Mouse (Mus musculus) fibroblast of lung, adult 2 months (primary cell): ENCODE measurements around the gene Fgfbp1.

ENCODE experiments used
- DNase-seq: peaks from one replicate; pipeline ENCODE4 v3.0.0-alpha.2; 2011; ENCODE audit warnings: low read depth

Fgfbp1 gene

DNA sequence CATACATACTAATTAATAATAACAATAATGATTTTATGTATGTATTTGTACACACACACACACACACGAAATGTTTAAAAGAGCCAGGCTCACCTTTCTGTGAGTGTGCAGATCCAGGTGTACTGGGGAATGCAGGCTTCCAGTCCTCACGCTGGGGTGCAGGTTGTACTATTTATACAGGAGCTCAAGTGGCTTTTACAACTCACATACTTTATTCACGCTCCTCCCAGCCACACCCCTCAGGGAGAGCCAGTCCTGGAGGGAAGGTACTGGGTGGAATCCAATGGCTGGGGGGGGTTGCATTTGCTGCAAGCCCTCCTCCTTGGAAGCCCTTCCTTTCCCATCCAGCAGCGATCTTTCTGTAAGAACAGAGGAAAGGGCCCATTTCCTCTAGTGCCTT, at the start of gene Fgfbp1:
TSS of gene Fgfbp1 (minus strand) at position 160 of the 400 bp plus-strand sequence.
- no peak for DNase-seq

DNA sequence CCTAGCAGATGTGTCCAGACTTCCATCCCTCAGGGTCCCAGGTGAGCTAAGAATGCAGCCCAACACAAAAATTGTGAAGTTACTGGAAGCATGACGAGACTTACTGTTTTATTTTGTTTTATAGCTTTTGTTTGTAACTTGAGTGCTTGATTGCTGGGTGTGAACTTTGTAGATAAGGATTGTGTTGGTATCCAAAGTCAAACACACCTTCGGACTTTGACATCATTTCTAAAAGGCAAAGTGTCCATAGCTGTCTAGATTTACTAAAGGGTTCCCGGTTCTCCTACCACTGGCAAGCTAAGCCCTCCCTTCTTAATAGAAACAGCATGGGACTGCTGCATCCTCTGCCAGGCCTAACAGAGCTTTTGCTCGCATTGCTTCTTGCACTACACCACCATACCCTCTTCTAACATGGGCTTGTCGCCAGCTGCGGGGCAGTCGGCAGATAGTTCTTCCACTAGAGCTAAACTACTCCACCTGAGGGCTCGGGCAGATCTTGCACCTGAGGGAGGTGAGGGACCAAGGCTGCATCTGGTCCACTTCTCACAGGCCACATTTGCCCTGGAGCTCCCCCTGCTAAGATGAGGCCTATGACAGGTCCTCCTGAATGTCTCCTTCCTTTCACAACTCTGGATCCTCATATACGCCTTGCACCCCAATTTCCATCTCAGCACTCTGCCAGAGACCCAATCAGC, 16.9 kb upstream of the Fgfbp1 start:
- DNase-seq, result no peak

DNA sequence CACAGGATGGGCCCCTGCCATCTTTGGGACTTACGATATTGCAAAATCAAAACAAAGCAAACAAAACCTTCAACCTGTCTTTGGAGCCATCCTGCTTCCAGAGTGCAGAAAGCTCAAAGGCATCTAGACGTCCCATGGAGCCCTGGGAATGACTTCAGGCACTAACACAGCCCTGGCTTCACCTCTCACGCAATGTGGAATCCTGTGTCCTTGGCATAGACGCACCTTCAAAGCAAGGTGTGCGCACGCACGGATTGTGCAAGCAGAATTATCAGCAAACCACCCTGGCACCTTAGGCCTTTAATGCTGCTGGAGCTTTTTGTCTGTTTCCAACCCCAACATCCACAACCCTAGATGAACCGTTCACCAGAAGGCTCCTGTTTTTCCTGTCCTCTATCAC, 16.0 kb upstream of the Fgfbp1 start:
- no peak for DNase-seq

DNA sequence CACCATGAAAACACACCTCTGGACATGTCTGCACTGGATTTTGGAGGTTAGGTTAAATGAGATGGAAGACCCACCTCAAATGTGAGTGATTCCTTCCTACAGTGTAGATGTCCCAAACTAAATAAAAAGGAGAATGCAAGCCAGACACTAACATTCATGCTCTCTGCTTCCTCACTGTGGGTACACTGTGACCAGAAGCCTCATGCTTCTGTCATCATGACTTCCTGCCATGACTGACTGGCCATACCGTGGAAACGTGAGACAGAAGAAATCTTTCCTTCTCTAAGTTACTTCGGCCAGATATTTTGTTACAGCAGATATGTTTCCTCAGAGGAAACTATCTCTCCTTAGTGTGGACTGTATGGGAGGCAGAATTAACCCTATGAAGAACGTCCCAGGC, 14.6 kb upstream of the Fgfbp1 start:
- DNase-seq, result no peak

DNA sequence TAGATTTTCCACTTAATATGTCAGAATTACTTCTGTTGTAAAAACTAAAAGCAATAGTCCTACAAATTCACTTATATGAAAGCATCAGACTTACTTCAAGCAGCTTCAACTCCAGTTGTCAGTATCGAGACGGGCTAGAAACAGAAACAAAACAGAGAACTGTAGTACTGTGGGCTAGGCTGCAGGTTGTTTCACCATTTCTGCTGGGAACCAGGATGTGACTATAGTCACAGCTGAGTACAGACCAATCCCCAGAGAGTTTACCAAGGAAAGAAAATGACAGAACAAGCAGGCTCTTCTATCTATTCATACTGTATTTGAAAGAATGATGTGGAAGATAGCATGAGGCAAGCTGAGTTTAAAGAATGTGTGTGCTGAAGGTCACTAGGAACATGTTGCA, 13.4 kb upstream of the Fgfbp1 start:
- DNase-seq, result no peak

DNA sequence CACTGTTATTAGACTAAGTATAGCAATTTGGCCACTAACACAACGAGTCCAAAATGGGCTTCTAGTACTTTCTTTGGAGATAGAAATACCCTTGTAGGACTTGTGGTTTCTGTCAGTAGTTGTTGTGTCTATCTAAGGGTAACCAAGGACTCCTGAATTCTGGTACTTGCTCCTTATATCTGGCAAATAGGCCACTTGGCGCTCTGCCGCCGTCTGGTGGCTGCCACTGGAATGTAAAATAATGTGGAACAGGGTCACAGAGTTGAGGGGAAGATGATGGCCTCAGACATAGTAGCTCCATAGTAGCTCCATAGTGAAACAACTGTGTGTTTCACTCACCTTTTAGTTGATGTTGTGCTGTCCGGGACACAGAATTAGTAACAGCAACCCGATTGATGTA, 8.7 kb upstream of the Fgfbp1 start:
- no peak for DNase-seq

DNA sequence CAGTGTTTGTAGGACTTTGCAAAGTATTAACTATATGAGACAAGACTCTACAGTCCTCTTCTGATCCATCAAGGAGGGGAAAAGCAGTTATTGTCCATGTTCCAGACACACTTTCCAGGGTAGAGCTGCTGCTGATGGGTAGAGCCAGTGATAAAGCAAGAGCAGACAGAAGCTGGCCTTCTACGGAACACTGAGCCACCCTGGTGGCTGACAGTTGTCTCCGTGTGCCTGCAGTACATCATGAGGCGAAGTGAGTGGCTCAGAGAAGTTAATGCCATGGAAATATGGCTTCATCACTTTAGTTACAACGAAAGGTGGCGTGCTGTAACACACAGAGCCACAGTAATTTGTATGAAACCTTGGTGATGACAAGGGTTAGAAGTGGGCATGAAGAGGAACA, 7.4 kb upstream of the Fgfbp1 start:
- no peak for DNase-seq

DNA sequence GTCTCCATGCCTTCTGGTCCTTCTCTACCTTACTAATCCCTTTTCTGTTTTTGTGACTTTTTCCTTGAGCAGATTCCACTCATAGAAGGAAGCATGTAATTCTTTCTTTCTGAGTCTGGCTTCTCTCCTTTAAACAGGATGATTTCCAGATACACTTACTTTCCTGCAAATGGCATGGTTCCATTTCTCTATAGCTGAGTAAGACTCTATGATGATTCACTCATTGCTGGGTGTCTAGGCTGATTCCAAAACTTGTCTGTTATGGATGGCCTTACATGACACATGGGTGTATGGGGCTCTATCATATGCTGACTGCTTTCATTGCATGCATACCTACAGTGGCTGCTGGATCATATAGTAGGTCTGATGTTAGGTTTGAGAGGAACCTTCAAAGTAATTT, 4.6 kb upstream of the Fgfbp1 start:
- DNase-seq, result peak; percentile 25

DNA sequence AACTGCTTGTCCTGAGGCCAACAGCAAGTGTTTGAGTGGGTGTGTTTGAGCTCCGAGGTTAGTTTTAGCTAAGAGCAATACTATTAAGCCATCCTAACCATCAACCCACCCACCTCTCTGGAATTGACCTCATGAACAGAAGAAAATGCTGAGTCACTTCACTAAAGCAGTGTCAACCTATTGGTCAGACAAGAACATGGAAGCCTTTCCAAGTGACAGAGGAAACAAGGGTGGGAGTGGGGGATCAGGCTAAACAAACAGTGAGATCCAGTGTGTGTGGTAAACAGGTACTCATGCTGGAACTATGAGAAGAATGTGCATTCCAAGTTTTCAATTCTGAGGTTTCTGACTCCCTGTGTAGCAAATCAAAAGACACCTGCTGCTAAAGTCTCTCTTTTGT, 1.3 kb upstream of the Fgfbp1 start:
- DNase-seq, result peak; percentile 51

DNA sequence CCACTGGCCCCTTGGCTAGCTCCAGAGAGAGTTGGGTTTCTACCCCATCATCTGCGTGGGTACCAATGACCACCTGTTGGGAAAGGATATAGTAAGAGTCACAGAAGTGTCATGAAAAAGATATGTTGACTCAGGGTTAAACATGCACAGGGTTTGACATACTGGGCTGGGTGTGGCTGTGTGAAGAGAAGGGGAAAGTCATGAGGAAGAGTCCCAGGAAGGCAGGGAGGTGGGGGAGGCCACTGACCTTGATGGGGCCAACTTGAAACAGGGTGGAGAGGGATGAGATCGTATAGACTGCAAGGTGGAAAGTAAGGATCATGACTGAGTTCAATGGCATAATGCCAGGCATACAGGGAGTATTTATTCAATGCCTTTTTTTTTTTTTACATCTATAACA, 1.2 kb downstream of the Fgfbp1 start:
- no peak for DNase-seq

DNA sequence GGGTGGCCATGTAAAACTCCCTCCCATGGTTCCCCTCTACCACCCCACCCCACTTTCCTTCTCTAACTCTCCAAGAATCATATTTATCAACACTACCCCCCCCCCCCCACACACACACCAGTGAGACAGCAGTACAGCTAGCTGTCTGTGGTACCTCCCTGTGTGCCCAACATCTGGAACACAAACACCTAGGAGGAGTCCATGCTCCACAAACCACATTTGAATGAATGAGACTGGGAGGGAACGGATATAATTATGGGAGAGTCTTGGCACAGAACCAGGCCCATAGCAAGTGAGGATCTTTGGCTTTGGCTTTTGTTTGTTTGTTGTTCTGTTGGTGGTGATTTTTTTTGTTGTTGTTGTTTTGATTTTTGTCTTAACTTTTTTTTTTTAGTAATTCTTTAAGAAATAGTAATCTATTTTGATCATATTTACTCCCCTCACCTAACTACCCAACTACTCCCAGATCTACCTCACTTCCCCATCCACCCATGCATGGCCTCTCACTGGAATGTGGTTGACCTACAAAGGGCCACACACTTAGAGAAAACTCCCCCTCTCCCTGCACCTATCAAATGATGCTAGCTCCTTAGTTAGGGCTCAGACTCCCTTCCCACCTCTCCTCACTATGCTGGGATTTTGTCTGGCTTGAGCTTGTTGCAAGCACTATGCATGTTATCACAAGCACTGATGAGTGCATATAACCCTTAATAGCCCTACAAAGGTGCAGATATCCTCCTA, 4.6 kb downstream of the Fgfbp1 start:
- no peak for DNase-seq

DNA sequence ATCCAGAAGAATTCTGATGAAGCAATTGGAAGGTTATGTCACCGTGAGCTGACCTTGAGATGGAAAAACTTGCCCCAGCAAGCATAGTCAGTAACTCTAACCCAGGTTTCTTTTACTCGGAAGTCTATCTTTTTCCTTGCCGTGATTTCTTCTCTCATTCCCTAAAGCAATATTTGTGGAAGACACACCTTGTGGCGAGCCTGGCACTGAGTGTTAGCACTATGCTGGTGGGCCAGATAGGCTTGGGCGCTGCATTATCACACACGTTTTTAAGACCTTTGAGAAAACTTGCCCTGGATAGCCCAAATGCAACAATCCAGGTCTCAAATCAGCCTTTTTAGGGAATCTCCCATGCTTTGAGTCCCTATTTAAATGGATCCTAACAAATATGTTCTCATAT, 7.4 kb downstream of the Fgfbp1 start:
- DNase-seq, result no peak

DNA sequence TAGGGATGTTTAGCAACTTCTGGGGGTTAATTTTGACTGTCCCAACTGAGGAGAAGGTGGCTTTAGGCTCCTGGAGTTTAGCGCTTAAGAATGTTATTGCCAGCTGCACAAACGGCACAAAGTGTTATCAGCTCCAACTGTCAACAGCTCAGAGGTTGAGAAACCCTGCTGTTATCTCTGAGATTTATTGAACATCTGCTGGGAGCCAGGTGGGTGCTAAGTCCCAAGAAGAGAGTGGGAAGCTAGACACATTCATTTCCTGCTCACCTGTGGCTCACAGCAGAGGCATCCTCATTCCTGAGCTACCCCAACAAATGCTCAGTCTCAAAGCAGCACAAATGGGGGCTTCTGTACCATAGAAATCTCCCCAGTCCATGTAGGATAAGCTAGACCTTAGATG, 10.4 kb downstream of the Fgfbp1 start:
- DNase-seq, result no peak

DNA sequence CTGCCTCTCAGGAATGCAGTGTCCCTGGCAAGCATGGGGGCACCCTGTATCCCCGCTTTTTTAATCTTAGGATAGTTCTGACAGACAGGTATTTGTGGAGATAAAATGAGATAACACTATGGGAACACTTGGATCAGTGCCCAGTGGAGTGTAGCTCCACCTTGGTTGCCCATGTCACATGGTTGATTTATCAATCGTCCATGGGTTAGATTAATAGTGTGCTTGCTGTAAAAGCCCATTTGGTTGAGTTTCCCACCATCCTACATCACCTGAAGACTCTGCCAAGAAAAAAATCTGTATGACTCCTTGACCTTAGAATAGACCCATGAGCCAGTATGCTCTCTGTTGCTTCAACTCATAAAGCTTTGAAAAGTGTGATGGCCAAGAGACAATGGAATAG, 11.0 kb downstream of the Fgfbp1 start:
- DNase-seq, result no peak

DNA sequence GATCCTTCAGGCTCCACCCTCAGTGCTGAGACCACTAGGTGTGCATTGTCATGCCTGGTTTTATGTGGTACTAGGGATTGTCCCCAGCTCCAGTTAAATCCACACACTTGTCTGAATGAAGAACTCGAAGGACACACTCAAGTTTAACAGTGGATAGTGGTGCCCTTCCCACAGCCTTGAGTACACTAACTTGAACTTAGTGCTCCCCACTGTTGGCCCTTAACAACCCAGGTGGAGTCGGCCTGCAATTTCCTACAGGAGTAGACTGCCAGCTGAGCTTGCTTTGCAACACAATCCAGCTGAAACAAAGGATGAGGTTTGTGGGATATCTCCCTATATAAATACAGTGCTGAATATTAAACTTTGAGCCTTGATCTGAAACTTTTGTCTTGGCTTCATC, 12.9 kb downstream of the Fgfbp1 start:
- no peak for DNase-seq

DNA sequence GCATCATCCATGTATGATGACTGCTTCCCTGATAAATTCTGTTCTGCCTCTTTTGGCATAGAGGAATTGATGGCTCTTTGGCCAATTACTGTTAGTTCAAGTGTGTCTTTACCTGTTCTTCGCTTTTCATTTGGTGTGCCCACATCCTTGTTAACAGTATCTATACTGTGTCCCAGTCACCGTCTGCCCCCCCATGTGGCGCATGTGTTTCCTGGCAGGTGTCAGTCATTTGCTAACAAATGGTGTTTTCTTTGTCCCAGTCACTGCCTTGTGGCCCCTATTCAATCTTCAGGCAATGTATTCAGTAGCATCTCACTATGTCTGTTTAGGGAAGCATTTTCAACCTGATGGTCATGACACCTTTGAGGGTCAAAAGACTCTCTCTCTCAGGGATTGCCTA, 20.5 kb downstream of the Fgfbp1 start:
- DNase-seq, result no peak

DNA sequence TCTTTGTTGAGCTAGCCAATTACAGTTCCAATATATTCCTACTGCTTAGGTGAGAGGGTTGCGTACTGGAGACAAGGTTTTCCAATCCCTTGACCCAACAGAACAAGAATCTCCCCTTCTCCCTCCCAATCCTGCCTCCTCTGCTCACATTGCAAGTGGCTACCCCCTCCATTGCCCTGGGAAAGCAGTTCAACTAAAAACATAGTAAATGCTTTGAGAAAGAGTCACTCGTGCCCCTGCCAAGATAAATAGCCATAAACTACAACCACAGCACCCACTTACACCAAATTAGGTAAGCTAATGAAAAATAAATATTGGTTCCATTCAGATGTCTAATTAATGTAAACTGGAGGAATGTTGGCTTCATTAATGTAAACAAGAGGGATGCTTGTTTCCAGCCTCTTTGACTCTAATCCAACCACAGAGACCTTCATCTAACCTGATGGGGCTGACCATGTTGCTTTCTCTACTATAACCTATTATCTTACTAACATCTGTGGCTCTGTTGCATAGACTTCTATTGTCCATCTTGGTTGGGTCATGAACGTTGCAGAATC, 21.6 kb downstream of the Fgfbp1 start:
- no peak for DNase-seq

DNA sequence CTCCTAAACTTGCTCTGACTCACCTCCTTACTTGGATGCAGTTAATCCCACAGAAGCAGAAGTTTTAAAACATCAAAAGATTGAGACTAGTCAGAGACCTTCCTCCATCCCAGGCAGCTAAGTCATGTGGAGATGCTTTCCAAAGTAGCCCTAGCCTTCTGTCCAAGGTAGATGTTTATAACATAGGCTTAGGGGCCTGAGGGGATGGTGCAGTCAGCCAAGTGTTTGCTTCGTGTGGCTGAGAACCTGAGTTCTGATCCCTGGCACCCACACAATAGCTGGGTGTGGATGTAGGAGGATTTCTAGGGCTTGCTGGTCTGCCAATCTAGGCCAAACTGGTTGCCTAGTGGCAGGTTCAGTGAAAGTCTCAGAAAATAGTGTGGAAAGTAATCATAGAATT, 28.3 kb downstream of the Fgfbp1 start:
- peak; percentile 80 for DNase-seq

DNA sequence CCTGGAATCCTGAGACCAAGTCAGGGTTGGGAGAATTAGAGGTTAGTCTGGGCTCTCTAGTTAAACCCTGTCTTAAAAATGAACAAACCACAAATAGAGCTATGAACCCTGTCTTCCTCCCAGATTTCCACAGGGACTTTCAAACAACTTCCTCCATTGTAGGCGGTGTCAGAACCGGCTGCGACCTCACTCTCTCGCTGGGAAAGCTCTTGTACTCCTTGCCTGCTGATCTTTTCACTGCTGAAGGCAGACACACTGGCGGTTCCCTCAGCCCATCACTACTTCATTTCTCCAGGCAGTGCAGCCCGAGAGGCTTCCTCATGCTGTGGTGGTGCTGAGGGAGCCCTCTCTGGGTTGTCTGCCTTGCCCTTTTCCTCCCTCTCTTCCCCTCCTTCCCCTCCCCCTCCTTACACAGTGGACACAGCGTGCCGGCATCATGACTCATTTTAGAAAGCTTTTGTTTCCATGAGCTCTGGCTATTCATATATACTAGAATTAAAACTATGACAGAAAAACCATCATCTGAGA, 32.8 kb downstream of the Fgfbp1 start:
- peak; percentile 38 for DNase-seq

DNA sequence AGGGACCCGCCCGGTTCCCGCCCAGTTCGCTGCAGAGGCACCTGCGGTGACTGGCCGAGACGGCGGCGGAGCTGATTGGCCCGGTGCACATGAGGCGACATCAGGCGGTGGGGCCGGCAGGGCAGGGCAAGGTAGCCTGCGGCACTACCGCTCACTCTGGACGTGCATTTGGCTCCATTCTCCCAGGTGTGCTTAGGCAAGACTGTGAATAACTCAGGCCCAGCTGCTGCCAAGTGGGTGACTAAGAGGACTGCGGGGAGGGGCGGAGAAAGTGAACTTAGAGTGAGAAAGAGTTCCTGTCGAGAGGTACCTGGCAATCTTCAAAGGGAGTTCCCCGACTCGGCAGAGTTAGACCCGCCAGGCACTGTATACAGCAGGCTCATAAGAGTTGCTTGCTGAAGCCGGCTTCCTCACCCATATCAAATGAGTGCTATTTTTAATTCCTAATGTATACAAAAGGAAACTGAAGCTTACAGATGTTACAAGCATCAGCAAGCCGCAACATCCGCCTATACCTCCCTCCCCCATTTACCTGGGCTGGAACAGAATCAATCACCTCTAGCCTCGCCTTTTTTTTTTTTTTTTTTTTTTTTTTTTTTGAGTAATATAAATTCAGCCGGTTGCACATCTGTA, 33.4 kb downstream of the Fgfbp1 start:
- DNase-seq, result no peak

DNA sequence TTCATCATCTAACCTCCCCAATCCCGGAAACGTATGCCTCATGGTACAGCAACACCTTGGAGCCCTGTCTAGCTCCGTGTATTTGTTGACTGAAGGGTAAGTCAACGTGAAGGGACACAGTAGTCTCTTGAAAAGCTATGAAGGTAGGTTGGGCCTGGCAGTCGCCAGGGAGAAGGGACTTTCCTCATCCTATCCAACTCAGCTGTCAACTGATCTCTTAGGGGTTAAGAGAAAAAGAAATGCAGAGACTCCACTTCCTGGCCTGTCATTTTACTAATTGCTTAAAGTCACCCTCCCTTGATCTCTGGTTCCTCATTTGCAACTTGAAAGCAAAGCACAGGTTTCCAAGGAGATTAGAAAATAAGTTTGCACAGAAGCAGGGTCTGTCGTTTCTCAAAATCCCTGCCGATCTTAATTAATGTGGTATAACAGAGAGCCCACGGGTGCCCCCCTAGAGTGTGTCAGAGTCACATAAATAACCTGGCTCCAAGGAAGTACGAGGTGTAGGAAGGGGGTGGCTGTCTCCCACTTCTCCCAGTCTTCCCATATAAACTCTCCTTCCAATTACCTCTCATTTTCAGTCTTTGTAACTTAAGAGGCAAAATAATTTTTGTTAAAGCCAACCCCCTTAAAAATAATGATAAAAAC, 34.1 kb downstream of the Fgfbp1 start:
- DNase-seq, result no peak

DNA sequence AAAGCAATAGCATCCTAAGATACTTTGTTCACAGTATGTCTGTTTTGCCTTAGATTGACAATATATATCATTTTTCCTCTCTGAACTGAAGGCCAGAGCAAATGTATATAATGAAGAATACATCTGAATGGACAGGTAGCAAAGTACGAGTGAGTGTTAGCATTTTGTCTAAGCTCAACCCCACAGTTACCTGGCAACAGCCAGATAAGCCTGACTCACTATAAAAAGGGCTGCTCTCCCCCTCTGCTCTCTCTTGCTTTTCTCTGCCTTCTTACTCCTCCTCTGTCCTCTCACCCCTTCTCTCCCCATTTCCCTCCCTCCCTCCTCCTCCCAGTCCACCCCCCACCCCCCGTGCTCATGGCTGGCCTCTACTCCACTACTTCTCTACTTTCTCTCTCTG, 48.3 kb downstream of the Fgfbp1 start:
- no peak for DNase-seq
